Mouse (Mus musculus) embryo, embryonic 9.5 days (tissue): ENCODE measurements around the gene Asb10.

Source experiments
- DNase-seq: peaks from one replicate; pipeline ENCODE4 v3.0.0-alpha.2; 2017; ENCODE audit errors: extremely low spot score

Asb10 gene

DNA sequence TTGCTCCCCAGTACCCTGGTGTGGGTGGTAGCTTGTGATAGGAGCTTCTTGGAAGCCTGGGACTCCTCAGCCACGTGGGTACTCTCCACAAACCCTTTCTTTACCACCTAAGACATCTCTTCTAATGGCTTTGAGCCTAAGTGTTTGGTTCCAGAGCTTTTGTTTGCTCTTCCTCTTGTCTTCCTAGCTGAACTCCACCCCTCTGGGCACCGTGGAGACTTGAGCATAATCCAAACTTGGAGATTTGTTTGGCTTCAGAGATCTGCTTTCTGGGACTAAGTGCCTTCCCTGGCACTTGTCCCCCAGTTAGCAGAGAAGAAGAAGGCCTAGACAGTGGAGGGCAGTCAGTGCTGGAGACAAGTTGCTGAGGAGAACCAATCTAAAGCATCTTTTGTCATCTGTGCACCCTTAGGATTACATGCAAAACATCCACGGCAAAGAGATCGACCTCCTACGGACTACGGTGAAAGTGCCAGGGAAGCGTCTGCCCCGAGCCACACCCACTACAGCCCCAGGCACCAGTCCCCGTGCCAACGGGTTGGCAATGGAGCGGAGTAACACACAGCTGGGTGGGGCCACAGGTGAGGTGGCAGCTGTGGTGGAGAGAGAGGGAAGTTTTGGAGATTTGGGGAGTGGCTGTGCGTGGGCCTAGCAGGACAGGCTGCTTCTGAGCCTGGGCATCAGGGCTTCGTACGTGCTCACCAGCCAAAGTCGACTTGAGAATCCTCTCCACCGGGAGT, 48.1 kb downstream of the Asb10 start:
- no peak for DNase-seq

DNA sequence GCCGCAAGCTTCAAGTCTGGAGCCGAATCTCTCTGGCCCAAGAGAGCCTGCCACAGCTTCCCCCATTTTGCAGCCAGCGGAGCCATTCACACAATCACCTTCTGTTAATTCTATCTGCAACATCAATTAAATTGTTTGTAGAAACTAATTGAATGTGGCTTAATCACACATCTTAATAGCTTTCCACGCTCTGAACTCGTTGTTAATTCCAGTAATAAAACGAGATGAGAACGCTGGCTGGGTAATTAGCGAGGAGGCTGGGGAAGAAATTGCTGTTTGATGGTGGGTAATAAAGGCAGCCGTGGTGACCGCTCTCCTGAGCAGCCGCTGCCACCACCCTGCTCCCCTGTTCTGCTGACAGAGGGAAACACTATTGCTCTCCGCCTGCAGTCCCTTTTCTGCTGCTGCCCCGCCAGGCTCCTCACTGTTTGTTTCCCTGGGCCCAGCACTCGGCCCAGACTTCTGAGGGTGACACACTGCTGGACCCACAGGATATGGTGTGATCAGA, 50.3 kb downstream of the Asb10 start:
- DNase-seq, result no peak

DNA sequence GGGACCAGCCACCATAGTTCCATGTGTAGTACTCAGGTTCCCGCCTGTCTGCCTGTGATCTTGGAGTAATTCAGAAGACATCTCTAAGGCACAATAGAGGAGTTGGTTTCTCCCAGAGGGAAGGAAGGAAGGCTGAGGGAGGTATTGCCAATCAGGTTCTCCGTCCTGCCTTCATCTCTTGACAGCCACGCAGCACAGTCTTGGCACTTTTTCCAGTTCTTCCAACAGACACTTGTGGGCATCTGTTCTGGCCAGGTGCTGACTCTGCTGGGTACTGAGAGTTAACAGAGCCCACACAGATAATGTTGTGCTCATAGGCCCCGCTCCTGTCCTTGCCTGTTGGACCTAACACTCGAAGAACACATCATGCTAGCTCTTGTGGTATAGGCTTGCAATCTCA, 54.0 kb downstream of the Asb10 start:
- DNase-seq, result no peak

DNA sequence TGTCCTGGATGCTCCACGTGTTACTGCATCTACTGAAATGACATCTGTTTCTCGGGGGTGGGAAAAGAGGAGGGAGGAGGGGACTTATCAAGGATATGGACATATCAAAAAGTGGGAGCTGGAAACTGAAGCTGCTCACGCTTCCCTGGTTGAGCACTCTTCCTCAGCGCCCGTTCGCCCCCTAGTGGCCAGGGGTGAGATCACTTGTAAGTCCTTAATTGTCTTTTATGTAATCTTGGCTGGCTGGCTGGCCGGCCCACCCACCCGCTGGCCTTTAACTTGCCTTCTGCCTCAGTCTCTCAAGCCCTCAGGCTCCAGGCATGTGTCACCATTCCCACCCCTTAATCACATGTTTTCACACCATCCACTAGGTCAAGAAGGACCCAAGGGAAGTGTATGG, 54.7 kb downstream of the Asb10 start:
- peak; percentile 85 for DNase-seq

DNA sequence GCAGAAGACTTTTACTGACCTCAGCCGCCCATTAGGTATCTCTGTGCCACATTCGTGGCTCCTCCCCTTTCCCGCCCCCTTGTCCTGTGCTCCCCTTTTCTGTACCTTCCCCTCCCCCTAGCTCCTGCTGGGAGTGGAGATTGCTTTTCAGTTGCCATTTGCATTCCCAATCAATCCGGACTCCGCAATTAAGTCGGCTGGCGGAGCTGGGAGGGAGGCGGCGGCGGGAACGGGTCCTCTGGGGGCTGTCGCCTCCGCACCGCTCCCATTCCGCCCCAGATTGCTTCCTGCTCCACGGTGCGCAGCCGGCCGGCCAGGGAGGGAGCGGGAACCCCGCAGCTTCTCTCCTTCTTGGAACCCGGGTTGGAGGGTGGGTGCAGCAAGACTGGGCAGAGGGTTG, 55.8 kb downstream of the Asb10 start:
- DNase-seq, result no peak

DNA sequence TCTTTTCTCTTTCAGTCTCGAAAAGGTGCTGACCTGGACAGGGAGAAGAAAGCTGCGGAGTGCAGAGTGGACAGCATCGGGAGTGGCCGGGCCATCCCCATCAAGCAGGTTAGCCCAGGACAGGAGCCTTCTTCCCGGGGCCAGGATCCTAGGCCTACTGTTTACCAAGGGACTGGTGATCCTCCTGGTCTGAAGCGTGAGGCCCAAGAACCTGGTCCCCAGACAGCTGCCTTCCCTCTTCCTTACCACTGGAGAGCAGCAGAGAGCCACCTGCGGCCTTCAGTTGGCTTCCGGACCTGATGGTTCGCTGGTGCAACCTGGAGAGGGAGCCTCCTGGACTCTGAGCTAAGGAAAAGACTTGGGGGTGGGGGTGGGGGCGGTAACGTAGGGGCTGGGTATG, 57.5 kb downstream of the Asb10 start:
- DNase-seq, result peak; percentile 77
